Mouse (Mus musculus): ENCODE results near the gene Dnm1.

The Dnm1 gene

GRCm38 (mm10) chr2:32339912-32340642, 13.1 kb downstream of the Dnm1 start:
- no peak for DNase-seq

DNA sequence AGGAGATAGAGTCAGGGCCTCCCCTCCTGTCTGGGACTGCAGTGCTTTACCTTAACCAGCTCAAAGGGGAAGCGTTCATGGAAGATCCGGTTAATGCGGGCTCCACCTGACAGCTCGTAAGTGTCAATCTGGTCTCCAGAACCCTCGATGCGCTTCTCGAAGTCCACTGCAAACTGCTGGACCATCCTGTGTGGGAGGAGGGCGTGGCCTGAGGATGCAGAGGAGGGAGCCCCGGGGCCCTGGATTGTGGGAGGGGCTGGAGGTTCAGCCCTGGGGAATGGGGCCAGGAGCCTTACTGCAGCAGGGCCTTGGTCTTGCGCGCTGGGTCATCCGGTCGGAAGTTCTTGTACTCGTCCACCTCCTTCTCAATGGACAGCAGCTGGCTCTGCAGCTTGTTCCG, 17.2 kb downstream of the Dnm1 start:
- no peak for DNase-seq

GRCm38 (mm10) chr2:32332159-32332558, 21.0 kb downstream of the Dnm1 start:
- DNase-seq, result no peak

DNA sequence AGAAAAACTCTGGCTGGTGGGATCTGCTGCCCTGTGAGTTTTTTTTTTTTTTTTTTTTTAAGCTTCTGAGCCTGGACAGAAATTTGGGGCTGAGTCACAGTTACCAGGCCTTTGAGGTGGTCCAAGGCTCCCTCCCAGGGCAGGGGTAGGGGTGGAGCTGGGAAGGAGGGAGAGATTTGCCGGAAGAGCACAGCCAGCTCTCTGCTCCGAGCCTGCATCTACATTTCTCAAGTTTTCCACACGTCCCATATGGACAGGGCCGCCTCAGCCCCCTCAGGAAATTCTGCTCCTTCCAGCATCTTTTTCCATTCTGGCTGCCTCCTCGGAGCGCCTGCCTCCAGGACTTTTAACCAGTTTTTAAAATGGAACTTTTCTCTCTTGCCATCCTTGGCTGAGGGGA, 23.6 kb downstream of the Dnm1 start:
- DNase-seq, result no peak

GRCm38 (mm10) chr2:32328911-32329460, 24.2 kb downstream of the Dnm1 start:
- DNase-seq, result no peak

DNA sequence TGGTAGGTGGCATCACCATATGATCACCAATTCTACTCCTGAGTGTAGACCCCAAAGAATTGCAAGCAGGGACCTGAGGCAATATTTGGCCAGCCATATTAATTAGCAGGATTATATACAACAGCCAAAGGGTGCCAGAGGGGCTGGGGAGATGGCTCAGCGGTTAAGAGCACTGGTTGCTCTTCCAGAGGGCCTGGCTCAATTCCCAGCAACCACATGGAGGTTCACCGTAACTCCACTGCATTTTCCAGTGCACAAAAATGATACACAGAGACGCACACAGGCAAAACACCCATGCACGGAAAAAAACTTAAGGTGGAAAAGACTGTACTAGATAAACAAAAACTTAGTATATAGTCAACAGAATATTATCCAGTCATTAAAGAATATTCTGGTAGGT, 25.9 kb downstream of the Dnm1 start:
- no peak for DNase-seq

DNA sequence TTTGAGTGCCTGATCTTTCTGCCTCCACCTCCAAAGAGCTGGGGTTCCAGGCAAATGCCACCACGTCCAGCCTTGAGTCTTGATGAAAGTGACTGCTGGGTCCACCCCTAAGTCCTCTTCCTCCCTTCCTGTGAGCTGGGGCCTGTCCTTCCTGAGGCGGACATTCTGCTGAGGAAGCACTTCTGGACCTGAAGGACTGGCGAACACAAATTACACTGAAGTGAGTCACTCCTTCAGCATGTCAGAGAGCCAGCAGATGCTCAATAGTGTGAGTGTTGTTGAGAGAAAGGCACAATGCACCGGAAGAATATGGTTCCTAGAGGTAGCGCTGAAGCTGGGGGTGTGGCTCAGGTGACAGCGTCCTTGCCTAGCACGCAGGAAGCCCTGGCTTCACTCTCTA, 27.8 kb downstream of the Dnm1 start:
- DNase-seq, result no peak

GRCm38 (mm10) chr2:32324322-32324721, 28.8 kb downstream of the Dnm1 start:
- DNase-seq, result no peak

DNA sequence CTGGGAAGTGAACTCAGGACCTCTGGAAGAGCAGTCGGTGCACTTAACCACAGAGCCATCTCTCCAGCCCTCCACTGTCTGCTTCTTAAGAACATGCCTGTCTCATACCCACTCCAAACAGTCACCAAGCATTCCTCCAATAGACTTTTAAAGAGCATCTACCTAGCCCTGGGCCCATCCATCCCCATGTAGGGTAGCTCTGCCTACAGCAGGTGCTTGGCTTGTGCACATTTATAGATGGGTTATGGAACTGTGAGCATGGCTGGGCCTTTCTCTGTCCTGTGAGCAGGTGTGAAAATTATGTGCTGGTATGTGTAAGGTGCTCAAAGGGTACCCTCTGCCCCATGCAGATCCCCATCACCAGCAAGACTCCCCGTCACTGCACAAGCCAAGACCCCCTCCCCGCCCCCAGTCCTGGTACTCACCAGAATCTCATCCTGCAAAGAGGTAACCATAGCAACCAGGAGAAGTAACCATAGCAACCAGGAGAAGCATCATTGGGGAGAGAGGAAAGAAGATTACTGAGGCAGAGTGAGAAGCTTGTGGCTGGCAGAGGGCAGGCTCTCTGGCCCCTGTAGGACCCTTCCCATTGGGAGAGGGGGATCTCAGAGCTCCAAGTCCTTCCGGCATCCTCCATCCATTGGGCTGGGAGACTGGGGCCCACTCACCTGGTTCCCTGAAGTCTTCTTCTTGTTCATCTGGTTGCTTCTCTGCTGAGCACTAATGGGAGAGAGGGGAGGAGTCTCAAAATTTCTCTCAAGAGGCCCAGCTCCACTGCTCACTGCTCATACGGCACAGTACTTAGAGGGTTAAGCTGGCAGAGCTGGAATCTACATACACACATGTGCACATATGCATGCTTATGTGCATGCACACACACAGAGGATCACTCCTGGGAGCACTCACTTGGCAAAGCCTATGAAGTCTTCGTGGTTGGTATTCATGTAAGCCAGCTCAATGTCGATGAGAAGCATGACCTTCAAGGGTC, 30.1 kb downstream of the Dnm1 start:
- no peak for DNase-seq

DNA sequence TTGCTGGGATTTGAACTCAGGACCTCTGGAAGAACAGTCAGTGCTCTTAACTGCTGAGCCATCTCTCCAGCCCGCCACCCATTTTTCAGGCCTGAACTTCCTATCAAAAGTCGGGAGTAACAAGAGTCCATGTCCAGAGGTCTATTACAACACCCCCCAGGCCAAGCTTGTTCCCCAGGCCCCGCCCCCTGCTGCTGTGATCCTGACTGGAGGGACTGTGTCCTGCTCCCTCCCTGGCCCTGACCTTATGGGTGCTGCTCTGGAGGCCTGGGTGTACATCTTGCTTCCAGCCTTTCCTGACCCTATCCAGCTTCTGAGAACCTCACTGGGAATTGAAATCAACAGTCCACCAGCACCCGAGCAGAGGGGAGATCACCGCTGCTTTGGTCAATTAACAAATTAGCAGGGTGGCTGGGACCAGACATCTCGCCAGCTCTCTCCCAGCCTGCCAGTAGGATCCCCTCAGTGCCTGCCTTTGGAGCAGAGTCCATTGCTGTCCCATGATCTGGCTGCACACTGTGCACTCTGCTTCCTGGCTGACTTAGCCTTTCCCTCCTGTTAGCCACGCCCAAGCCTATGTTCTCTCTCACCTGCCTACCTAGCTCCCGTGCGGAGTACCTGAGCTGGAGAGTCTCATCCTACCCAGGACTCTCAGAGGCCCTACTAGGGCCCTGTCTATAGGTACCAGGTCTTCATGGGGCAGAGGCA, 31.4 kb downstream of the Dnm1 start:
- DNase-seq, result no peak

- no peak for DNase-seq
These were observed 32.4 kb downstream of the Dnm1 start for GRCm38 (mm10) chr2:32320721-32321120.

GRCm38 (mm10) chr2:32319586-32320580, 33.3 kb downstream of the Dnm1 start:
- no peak for DNase-seq

DNA sequence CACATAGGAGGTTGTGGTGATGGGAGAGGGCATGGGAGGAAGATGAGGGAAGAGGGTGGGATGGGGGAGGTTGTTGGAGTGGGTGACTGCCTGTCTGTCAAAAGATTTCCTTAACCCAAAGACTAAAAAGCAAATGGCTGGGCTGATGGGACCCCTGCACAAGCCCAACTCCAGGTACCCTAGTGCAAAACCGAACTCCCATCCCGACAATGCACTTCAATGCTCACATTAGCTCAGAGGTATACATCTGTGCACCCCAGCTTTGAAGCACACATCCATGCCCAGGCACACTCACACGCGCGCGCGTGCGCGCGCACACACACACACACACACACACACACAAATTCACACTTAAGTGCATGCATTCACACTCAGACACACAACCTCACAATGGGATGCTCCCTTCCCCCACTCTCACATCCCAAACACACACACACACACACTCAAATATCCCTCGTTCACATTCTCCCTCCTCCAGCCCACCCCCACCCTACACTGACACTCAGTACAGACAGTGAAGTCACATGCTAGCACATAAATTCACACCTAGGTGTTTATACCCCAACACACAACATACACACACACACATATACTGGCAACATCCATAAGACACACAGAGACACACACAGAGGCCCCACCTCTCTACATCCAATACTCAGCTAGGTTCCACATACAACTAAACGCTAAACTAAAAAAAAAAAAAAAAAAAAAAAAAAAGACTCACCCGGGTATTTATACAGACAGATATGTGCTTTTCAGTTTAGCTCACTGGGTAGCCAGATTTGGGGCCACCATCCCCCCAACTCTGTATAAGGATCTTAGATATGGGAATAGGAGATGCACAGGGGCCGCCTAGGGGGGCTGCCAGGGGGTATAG, 34.2 kb downstream of the Dnm1 start:
- no peak for DNase-seq

DNA sequence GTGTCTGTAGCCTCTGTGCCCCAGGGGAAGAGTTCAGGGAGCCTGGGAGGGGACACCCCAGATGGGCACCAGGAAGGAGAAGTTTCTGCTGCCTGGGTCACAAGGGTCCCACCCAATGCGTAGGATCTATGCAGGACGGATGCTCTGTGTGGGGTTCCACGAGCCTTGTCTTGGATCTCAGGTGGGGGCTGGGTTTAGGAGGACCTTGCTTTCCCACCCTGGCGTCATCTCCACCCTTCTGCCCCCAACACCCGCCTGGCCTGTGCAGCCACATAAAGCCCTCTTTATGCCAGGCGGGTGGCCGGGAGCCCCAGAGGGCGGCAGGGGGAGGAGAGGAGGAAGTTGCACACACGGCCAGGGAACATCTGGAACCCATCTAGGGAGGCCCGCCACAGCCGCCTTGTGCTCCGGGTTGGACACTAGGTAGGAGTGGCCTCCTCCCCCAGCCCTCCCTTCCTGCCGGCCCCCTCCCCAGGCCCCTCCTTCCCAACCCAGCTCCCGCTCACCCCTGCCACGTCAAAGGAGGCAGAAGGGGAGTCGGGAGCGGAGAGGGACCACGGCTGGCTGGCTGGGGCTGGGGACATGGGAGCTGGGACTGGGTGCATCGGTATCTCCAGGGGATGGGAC, 35.2 kb downstream of the Dnm1 start:
- DNase-seq, result no peak

DNA sequence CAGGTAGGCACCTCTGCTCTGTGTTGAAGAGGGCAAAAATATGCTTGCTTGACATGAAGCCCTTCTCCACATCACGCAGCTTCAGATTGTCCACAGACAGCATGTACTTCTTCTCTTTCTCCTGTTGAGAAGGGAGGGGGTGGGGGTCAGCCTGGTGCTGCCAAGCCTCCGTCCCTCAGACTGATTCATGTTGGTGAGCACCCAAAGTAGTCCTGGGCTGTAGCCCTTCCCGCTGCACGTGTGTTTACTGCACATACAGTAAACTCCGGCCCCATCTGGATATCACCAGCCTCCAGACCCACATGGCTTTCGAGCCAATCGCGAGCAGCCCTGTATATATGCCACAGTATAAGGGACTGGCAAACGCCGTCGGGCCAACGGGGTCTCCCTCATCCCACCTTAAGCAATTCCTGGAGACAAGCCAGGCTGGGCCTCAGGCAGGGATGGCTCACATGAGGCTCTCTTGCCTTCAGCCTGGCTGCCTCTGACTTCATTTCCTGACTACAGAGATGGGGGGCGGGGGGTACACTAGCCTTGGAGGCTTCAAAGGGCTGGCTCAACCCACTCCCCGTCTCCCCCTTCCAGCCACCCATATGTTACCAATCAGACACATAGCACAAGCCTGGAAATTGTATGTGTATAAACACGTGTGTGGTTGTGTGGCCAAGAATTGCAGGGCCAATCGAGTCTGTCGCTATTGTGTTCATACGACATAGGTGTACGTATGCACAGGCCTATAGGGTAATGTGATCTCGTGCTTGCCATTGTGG, 36.1 kb downstream of the Dnm1 start:
- no peak for DNase-seq

DNA sequence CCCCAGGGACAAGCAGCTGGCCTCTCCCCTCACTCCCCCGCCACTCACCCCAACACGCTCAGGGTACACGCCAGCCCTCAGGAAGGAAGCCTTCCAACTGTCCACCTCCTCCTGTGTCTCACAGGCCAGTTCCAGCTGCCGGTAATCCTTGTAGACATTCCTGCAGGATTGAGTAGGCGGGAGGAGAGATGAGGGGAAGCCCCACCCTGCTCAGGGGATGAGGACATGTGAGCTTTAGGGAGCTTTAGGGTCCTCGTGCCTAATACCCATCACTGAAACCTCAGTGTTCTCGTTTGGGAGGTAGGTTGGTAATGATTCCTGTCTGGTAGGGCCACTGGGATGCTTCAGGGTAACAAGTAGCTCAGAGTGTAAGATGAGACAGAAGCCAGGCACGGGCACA, 37.4 kb downstream of the Dnm1 start:
- DNase-seq, result peak in 1 of 2 experiments; percentile 12

GRCm38 (mm10) chr2:32314831-32315230, 38.3 kb downstream of the Dnm1 start:
- peak in 1 of 2 experiments; percentile 8 for DNase-seq

DNA sequence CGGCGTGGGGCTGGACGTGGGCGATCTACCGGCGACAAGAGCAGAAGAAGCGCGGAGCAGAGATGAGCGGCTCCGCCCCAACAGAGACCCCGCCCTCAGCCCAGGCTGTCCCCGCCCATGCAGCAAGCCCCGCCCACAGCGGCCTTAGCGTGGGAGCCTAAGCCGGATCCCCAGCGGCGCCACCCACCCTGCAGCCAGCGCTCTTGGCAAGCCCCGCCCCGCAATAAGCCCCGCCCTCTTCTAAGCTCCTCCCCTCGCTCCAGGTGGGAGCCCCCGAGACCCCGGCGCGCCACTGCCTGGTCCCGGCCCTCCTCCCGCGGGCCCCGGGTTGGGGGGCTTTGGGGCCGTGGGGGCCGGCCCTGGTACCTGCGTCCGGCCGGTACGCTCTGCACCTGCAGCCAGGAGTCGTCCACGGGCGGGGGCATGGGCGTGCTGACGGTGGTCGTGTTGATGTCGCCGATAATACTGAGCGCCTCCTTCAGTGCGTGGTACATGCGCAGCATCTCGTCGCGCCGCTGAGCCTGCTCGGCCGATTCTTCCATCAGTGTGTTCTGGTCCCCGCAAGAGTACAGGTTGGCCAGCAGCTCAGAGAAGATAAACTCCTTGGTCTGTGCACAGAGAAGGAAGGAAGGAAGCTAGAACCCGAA, 40.7 kb downstream of the Dnm1 start:
- peak; percentile 45 to 61 for DNase-seq

Measured in cerebellum, postnatal 36 days (tissue).